Mouse (Mus musculus) neural tube, embryonic 14.5 days (tissue): Measurements from ENCODE around the gene Gm11733. TPM values are rescaled to one million over a fixed set of nuclear protein-coding genes. Genes with fewer than 3 reads are reported as not detected.

ENCODE experiments used
- ATAC-seq: fragments of 200-750 bp; cut with Nextera tagmentation; 2 replicates; pipeline ENCODE4 v1.8.0; 2017; ENCODE audit warnings: low read depth, mild to moderate bottlenecking, moderate TSS enrichment, moderate library complexity
- H3K27ac ChIP-seq: fragments of 300-500 bp; sonication (generic); 2 replicates; pipeline ENCODE4 v1.5.1; 2014; ENCODE audit warnings: low read depth, mild to moderate bottlenecking, control low read depth, low read length, moderate library complexity, mixed read lengths
- H3K27me3 ChIP-seq: fragments of 300-500 bp; sonication (generic); 2 replicates; pipeline ENCODE4 v1.6.1; 2014; ENCODE audit warnings: low read length; ENCODE audit not compliant: control insufficient read depth, insufficient read depth
- H3K36me3 ChIP-seq: fragments of 300-500 bp; sonication (generic); 2 replicates; pipeline ENCODE4 v1.6.1; 2014; ENCODE audit warnings: low read length, mixed read lengths; ENCODE audit not compliant: control insufficient read depth, insufficient read depth
- H3K4me1 ChIP-seq: fragments of 300-500 bp; sonication (generic); 2 replicates; pipeline ENCODE4 v1.6.1; 2014; ENCODE audit warnings: low read length; ENCODE audit not compliant: control insufficient read depth, insufficient read depth
- H3K4me2 ChIP-seq: fragments of 300-500 bp; sonication (generic); 2 replicates; pipeline ENCODE4 v1.6.1; 2014; ENCODE audit warnings: mild to moderate bottlenecking, low read depth, low read length, control low read depth
- H3K4me3 ChIP-seq: fragments of 300-500 bp; sonication (generic); 2 replicates; pipeline ENCODE4 v1.5.1; 2014; ENCODE audit warnings: low read depth, low read length, control low read depth, mixed read lengths
- H3K9ac ChIP-seq: fragments of 300-500 bp; sonication (generic); replicated peaks from 2 replicates; pipeline ENCODE4 v1.6.1; 2014; ENCODE audit warnings: low read depth, mild to moderate bottlenecking, control low read depth, low read length, mixed read lengths
- H3K9me3 ChIP-seq: fragments of 300-500 bp; sonication (generic); 2 replicates; pipeline ENCODE4 v1.6.1; 2016; ENCODE audit warnings: low read length; ENCODE audit not compliant: control insufficient read depth
- WGBS: fragments of 180-500 bp; shearing (Covaris S2); extraction: QIAGEN DNeasy Blood & Tissue Kit; methylation state at CpG from one replicate; pipeline ENCODE4 v1.1.7; 2014; 5-methylcytosine and 5-hydroxymethylcytosine counted together
- polyA plus RNA-seq: library from polyadenylated mRNA; unstranded; fragments of >200 nt; fragmentation: Nextera tagmentation; extraction: Ambion mirVana; gene quantifications from 2 replicates; pipeline ENCODE4 v1.2.1, GENCODE M21; 2014

The Gm11733 gene
- polyA plus RNA-seq, 1 experiment from 2014 or later: not detected

GRCm38 (mm10) chr11:117482677-117483511, 1.3 kb upstream of the Gm11733 start:
- WGBS: 3% methylated on average over 25 of the region's 26 CpGs
- Histone ChIP-seq H3K36me3 (no peaks in the 10 kb centered on the region), H3K4me2 (peak overlapping the region; percentile 15; the same call in 1 of the 2 replicates), H3K27me3 (no peaks in the 10 kb centered on the region), H3K9me3 (no peaks in the 10 kb centered on the region), H3K4me1 (peaks cover 48% of the 10 kb centered on the region), H3K9ac (0 out of 2 replicates have a peak overlapping the region, but pooled peaks have one; percentile 21), H3K4me3 (no peak overlapping the region), H3K27ac (peak overlapping the region; percentile 69)
- peak; percentile 43 for ATAC-seq

- 71% methylated on average over 15 of the region's 17 CpGs for WGBS
- Histone ChIP-seq H3K9ac (no peak overlapping the region), H3K27ac (no peak overlapping the region)
These were observed 7.4 kb downstream of the Gm11733 start for GRCm38 (mm10) chr11:117491408-117492208.

GRCm38 (mm10) chr11:117492209-117492505, 8.0 kb downstream of the Gm11733 start:
- peaks cover 9% of the 10 kb centered on the region for H3K4me1 ChIP-seq
- no peak overlapping the region for H3K27ac ChIP-seq
- no peaks in the 10 kb centered on the region for H3K36me3 ChIP-seq
- H3K4me3 ChIP-seq: no peak overlapping the region
- no peak overlapping the region for H3K4me2 ChIP-seq
- ATAC-seq: no peak
- no peaks in the 10 kb centered on the region for H3K27me3 ChIP-seq
- WGBS: 29% methylated on average over 1 of the region's 1 CpGs
- no peaks in the 10 kb centered on the region for H3K9me3 ChIP-seq
- no peak overlapping the region for H3K9ac ChIP-seq

More at GRCm38 (mm10) chr11:117491408-117492208, 7.4 kb downstream of the Gm11733 start:
- Histone ChIP-seq H3K27me3 (no peaks in the 10 kb centered on the region), H3K4me2 (no peak overlapping the region), H3K9me3 (no peaks in the 10 kb centered on the region), H3K4me1 (peaks cover 3% of the 10 kb centered on the region; the same call in 1 of the 2 replicates), H3K4me3 (no peak overlapping the region), H3K36me3 (no peaks in the 10 kb centered on the region)
- peak; percentile 34; the same call in 1 of the 2 replicates for ATAC-seq

- Histone ChIP-seq H3K4me2 (peak overlapping the region; percentile 1; the same call in 1 of the 2 replicates), H3K36me3 (no peaks in the 10 kb centered on the region), H3K27ac (peak overlapping the region; percentile 78), H3K9me3 (no peaks in the 10 kb centered on the region), H3K9ac (0 out of 2 replicates have a peak overlapping the region, but pooled peaks have one; percentile 17), H3K4me3 (no peak overlapping the region), H3K4me1 (peaks cover 21% of the 10 kb centered on the region), H3K27me3 (no peaks in the 10 kb centered on the region)
- WGBS: 10% methylated on average over 4 of the region's 4 CpGs
- peak; percentile 48; the same call in 1 of the 2 replicates for ATAC-seq
These were observed 12.6 kb downstream of the Gm11733 start for GRCm38 (mm10) chr11:117496812-117497211.

GRCm38 (mm10) chr11:117497256-117498136, 13.3 kb downstream of the Gm11733 start:
- Histone ChIP-seq H3K4me2 (peak overlapping the region; percentile 1; the same call in 1 of the 2 replicates), H3K36me3 (no peaks in the 10 kb centered on the region), H3K27me3 (no peaks in the 10 kb centered on the region), H3K9ac (0 out of 2 replicates have a peak overlapping the region, but pooled peaks have one; percentile 17), H3K27ac (peak overlapping the region; percentile 78), H3K4me1 (peaks cover 21% of the 10 kb centered on the region), H3K9me3 (no peaks in the 10 kb centered on the region), H3K4me3 (no peak overlapping the region)
- ATAC-seq: peak; percentile 92
- WGBS: 7% methylated on average over 16 of the region's 16 CpGs

GRCm38 (mm10) chr11:117498137-117498511, 14.0 kb downstream of the Gm11733 start:
- ATAC-seq: no peak; the same call in 1 of the 2 replicates
- Histone ChIP-seq H3K4me3 (no peak overlapping the region), H3K27me3 (no peaks in the 10 kb centered on the region), H3K4me2 (peak overlapping the region; percentile 1; the same call in 1 of the 2 replicates), H3K9me3 (no peaks in the 10 kb centered on the region), H3K9ac (no peak overlapping the region), H3K4me1 (peaks cover 21% of the 10 kb centered on the region), H3K36me3 (no peaks in the 10 kb centered on the region), H3K27ac (peak overlapping the region; percentile 78)
- 22% methylated on average over 1 of the region's 1 CpGs for WGBS

- Histone ChIP-seq H3K9me3 (no peaks in the 10 kb centered on the region), H3K27me3 (no peaks in the 10 kb centered on the region), H3K9ac (no peak overlapping the region), H3K4me1 (no peaks in the 10 kb centered on the region), H3K4me3 (no peak overlapping the region), H3K27ac (no peak overlapping the region), H3K4me2 (no peak overlapping the region), H3K36me3 (no peaks in the 10 kb centered on the region)
- no peak for ATAC-seq
- WGBS: 90% methylated on average over 4 of the region's 4 CpGs
These were observed 24.8 kb downstream of the Gm11733 start for GRCm38 (mm10) chr11:117508972-117509371.

GRCm38 (mm10) chr11:117515718-117516421, 31.7 kb downstream of the Gm11733 start:
- Histone ChIP-seq H3K4me2 (no peak overlapping the region), H3K27me3 (no peaks in the 10 kb centered on the region), H3K36me3 (no peaks in the 10 kb centered on the region), H3K9me3 (no peaks in the 10 kb centered on the region), H3K9ac (no peak overlapping the region), H3K27ac (no peak overlapping the region), H3K4me1 (no peaks in the 10 kb centered on the region), H3K4me3 (no peak overlapping the region)
- peak; percentile 84; the same call in 1 of the 2 replicates for ATAC-seq
- WGBS: 52% methylated on average over 10 of the region's 10 CpGs
